Mouse (Mus musculus): Measurements from ENCODE around the gene Sparcl1.
A peak's percentile ranks its signal among the peaks of the same experiment; 100 is the strongest.

The Sparcl1 gene

GRCm38 (mm10) chr5:104061936-104062772 is 51.4 kb downstream of the Sparcl1 start:
- no peak for DNase-seq

- no peak for DNase-seq
Measured at GRCm38 (mm10) chr5:104060429-104060828, 53.1 kb downstream of the Sparcl1 start.

- DNase-seq, result peak; percentile 18 to 39
Measured at GRCm38 (mm10) chr5:104059628-104060027, 53.9 kb downstream of the Sparcl1 start.

- peak; percentile 65 to 66 for DNase-seq
Measured at GRCm38 (mm10) chr5:104058021-104058420, 55.5 kb downstream of the Sparcl1 start.

- no peak for DNase-seq
Measured at GRCm38 (mm10) chr5:104056295-104056694, 57.2 kb downstream of the Sparcl1 start.

GRCm38 (mm10) chr5:104055816-104056215 is 57.7 kb downstream of the Sparcl1 start:
- DNase-seq, result no peak

GRCm38 (mm10) chr5:104054938-104055337 is 58.6 kb downstream of the Sparcl1 start:
- no peak for DNase-seq

- DNase-seq, result peak in 1 of 2 experiments; percentile 47
Measured at GRCm38 (mm10) chr5:104052956-104053355, 60.6 kb downstream of the Sparcl1 start.

GRCm38 (mm10) chr5:104048139-104048538 is 65.4 kb downstream of the Sparcl1 start:
- no peak for DNase-seq

- peak; percentile 25 to 43 for DNase-seq
Measured at GRCm38 (mm10) chr5:104047200-104048105, 66.1 kb downstream of the Sparcl1 start.

- DNase-seq, result peak; percentile 98 to 99
Measured at GRCm38 (mm10) chr5:104046256-104047199, 67.0 kb downstream of the Sparcl1 start, which contains the start of gene Nudt9. Gene Nudt9, plus strand, starts transcription at chr5:104046306.

- DNase-seq, result no peak
Measured at GRCm38 (mm10) chr5:104043704-104044103, 69.8 kb downstream of the Sparcl1 start.

GRCm38 (mm10) chr5:104042906-104043305 is 70.6 kb downstream of the Sparcl1 start:
- no peak for DNase-seq

GRCm38 (mm10) chr5:104039154-104039932 is 74.2 kb downstream of the Sparcl1 start:
- peak; percentile 75 for DNase-seq

- no peak for DNase-seq
Measured at GRCm38 (mm10) chr5:104036686-104037085, 76.8 kb downstream of the Sparcl1 start.

GRCm38 (mm10) chr5:104035824-104036223 is 77.7 kb downstream of the Sparcl1 start:
- DNase-seq, result no peak

- no peak for DNase-seq
Measured at GRCm38 (mm10) chr5:104035066-104035465, 78.5 kb downstream of the Sparcl1 start.

- no peak for DNase-seq
Measured at GRCm38 (mm10) chr5:104032434-104033097, 81.0 kb downstream of the Sparcl1 start.
